8 mouse cellular contexts compared by ENCODE assay signal in genomic region chr8:46209057-46209456, GRCm38 (mm10). TPM values are rescaled to one million over a fixed set of nuclear protein-coding genes. Genes with fewer than 3 reads are reported as not detected.
DNase-seq lines count a peak whose midpoint lies in the region; ATAC-seq and TF ChIP-seq lines count a peak whose summit lies in the region.

No protein-coding gene starts in this region.

- H3K36me3 ChIP-seq in lung, embryonic 15.5 days: peaks cover 47% of the 10 kb centered on the region
- peaks cover 44% of the 10 kb centered on the region for H3K36me3 ChIP-seq in heart, embryonic 16.5 days (ENCODE audit: control insufficient read depth, insufficient read depth)
- peaks cover 48% of the 10 kb centered on the region for H3K36me3 ChIP-seq in liver, embryonic 12.5 days
- H3K36me3 ChIP-seq in lung, postnatal 0 days (ENCODE audit: insufficient read depth, low read length): peaks cover 10% of the 10 kb centered on the region

- peaks cover 26% of the 10 kb centered on the region for H3K4me1 ChIP-seq in lung, embryonic 15.5 days
- peaks cover 50% of the 10 kb centered on the region for H3K4me1 ChIP-seq in heart, embryonic 16.5 days (ENCODE audit: control insufficient read depth, insufficient read depth, low read length)
- peaks cover 39% of the 10 kb centered on the region for H3K4me1 ChIP-seq in liver, embryonic 12.5 days
- peaks cover 9% of the 10 kb centered on the region; the same call in 1 of the 2 replicates for H3K4me1 ChIP-seq in lung, postnatal 0 days (ENCODE audit: insufficient read depth, low read depth, low read length)

- no peaks in the 10 kb centered on the region for H3K9me3 ChIP-seq in lung, embryonic 15.5 days
- no peaks in the 10 kb centered on the region for H3K9me3 ChIP-seq in heart, embryonic 16.5 days (replicated peaks; ENCODE audit: control insufficient read depth, low read length)
- no peaks in the 10 kb centered on the region for H3K9me3 ChIP-seq in liver, embryonic 12.5 days (replicated peaks)
- no peaks in the 10 kb centered on the region for H3K9me3 ChIP-seq in lung, postnatal 0 days (ENCODE audit: low read length)

- no peak overlapping the region for H3K9ac ChIP-seq in lung, embryonic 15.5 days
- H3K9ac ChIP-seq in heart, embryonic 16.5 days (ENCODE audit: low read length): peak overlapping the region; percentile 93
- H3K9ac ChIP-seq in liver, embryonic 12.5 days: 0 out of 2 replicates have a peak overlapping the region, but pooled peaks have one; percentile 12
- H3K9ac ChIP-seq in lung, postnatal 0 days (replicated peaks; ENCODE audit: low read depth): no peak overlapping the region; the same call in 1 of the 2 replicates

- TF ChIP-seq EP300 in lung, postnatal 0 days (IDR thresholded peaks at IDR 0.05): no peak

- WGBS in lung, embryonic 15.5 days: 76% methylated on average over 15 of the region's 15 CpGs
- 52% methylated on average over 15 of the region's 15 CpGs for WGBS in heart, embryonic 16.5 days
- WGBS in liver, embryonic 12.5 days (ENCODE audit: insufficient replicate concordance): 79% methylated on average over 15 of the region's 15 CpGs
- 81% methylated on average over 15 of the region's 15 CpGs for WGBS in lung, postnatal 0 days

- TF ChIP-seq CTCF in lung, postnatal 0 days (IDR thresholded peaks at IDR 0.05): no peak

- H3K4me3 ChIP-seq in lung, embryonic 15.5 days: peak overlapping the region; percentile 84
- peak overlapping the region; percentile 65 for H3K4me3 ChIP-seq in heart, embryonic 16.5 days (ENCODE audit: low read length)
- no peak overlapping the region for H3K4me3 ChIP-seq in liver, embryonic 12.5 days
- H3K4me3 ChIP-seq in lung, postnatal 0 days (ENCODE audit: low read depth, low read length): no peak overlapping the region

- DNase-seq in lung, postnatal 4 days: no peak
- peak; percentile 37 for DNase-seq in cerebellum, adult 8-10 months
- DNase-seq in right cerebral cortex, postnatal 25 days: no peak
- no peak for DNase-seq in lung, postnatal 0 days (ENCODE audit: low spot score)

- ATAC-seq in lung, embryonic 15.5 days (ENCODE audit: borderline replicate concordance, extremely low read depth, low FRiP score, low TSS enrichment): no peak
- no peak for ATAC-seq in heart, embryonic 16.5 days (replicated peaks; ENCODE audit: extremely low read depth, insufficient read depth, low FRiP score)
- no peak for ATAC-seq in liver, embryonic 12.5 days
- ATAC-seq in inflammation-experienced regulatory T-cells, adult 6 months: no peak
- no peak for ATAC-seq in lung, postnatal 0 days

- H3K27ac ChIP-seq in lung, embryonic 15.5 days: no peak overlapping the region
- peak overlapping the region; percentile 97 for H3K27ac ChIP-seq in heart, embryonic 16.5 days (ENCODE audit: low read length)
- H3K27ac ChIP-seq in liver, embryonic 12.5 days: no peak overlapping the region
- no peak overlapping the region for H3K27ac ChIP-seq in lung, postnatal 0 days (ENCODE audit: low read length)

- H3K4me2 ChIP-seq in lung, embryonic 15.5 days: peak overlapping the region; percentile 79
- H3K4me2 ChIP-seq in heart, embryonic 16.5 days (ENCODE audit: low read depth, low read length): peak overlapping the region; percentile 83
- H3K4me2 ChIP-seq in liver, embryonic 12.5 days: 0 out of 2 replicates have a peak overlapping the region, but pooled peaks have one; percentile 6
- no peak overlapping the region for H3K4me2 ChIP-seq in lung, postnatal 0 days (replicated peaks; ENCODE audit: low read depth, low read length)

- H3K27me3 ChIP-seq in lung, embryonic 15.5 days: no peaks in the 10 kb centered on the region
- H3K27me3 ChIP-seq in heart, embryonic 16.5 days (ENCODE audit: control insufficient read depth, insufficient read depth, low read length): no peaks in the 10 kb centered on the region
- H3K27me3 ChIP-seq in liver, embryonic 12.5 days (replicated peaks): peaks cover 10% of the 10 kb centered on the region; the same call in 1 of the 2 replicates
- H3K27me3 ChIP-seq in lung, postnatal 0 days (replicated peaks; ENCODE audit: insufficient read depth, low read length): no peaks in the 10 kb centered on the region

RNA-seq across cellular contexts. Expression of gene Slc25a4, which starts 2.0 kb away (rescaled TPM):
- 450 and 462 TPM in 2 replicates for polyA plus RNA-seq in lung, embryonic 15.5 days (2015; fragmentation: Nextera tagmentation; extraction: Ambion mirVana)
- 2,893 and 2,917 TPM in 2 replicates for polyA plus RNA-seq in heart, embryonic 16.5 days (2015; fragmentation: Nextera tagmentation; extraction: Ambion mirVana)
- polyA plus RNA-seq in liver, embryonic 12.5 days (2016; fragmentation: Nextera tagmentation; extraction: Ambion mirVana): 144 and 148 TPM in 2 replicates
- polyA plus RNA-seq in inflammation-experienced regulatory T-cells, adult 6 months (2017; shearing (Covaris generic)): 100 to 1,000 TPM; 166 to 235 (median 173) TPM
- 292 and 307 TPM in 2 replicates for polyA plus RNA-seq in lung, postnatal 0 days (2015; fragmentation: Nextera tagmentation; extraction: Ambion mirVana)

RNA-seq across cellular contexts. Expression of gene Snx25, which starts 57.1 kb away (rescaled TPM):
- 8.1 and 9.7 TPM in 2 replicates for polyA plus RNA-seq in lung, embryonic 15.5 days (2015; fragmentation: Nextera tagmentation; extraction: Ambion mirVana)
- 3.4 and 4.8 TPM in 2 replicates for polyA plus RNA-seq in heart, embryonic 16.5 days (2015; fragmentation: Nextera tagmentation; extraction: Ambion mirVana)
- 5.7 and 6.2 TPM in 2 replicates for polyA plus RNA-seq in liver, embryonic 12.5 days (2016; fragmentation: Nextera tagmentation; extraction: Ambion mirVana)
- polyA plus RNA-seq in inflammation-experienced regulatory T-cells, adult 6 months (2017; shearing (Covaris generic)): 10 to 100 TPM in 2 of 3 experiments, 1 to 10 TPM in 1; 9.7 to 11.4 (median 11.0) TPM
- polyA plus RNA-seq in lung, postnatal 0 days (2015; fragmentation: Nextera tagmentation; extraction: Ambion mirVana): 34.5 and 35.2 TPM in 2 replicates

RNA-seq across cellular contexts. Expression of gene Cfap97, which starts 57.5 kb away (rescaled TPM):
- 25.9 and 26.5 TPM in 2 replicates for polyA plus RNA-seq in lung, embryonic 15.5 days (2015; fragmentation: Nextera tagmentation; extraction: Ambion mirVana)
- polyA plus RNA-seq in heart, embryonic 16.5 days (2015; fragmentation: Nextera tagmentation; extraction: Ambion mirVana): 16.8 and 16.9 TPM in 2 replicates
- 12.1 and 12.5 TPM in 2 replicates for polyA plus RNA-seq in liver, embryonic 12.5 days (2016; fragmentation: Nextera tagmentation; extraction: Ambion mirVana)
- polyA plus RNA-seq in inflammation-experienced regulatory T-cells, adult 6 months (2017; shearing (Covaris generic)): 10 to 100 TPM; 25.0 to 44.3 (median 33.7) TPM
- polyA plus RNA-seq in lung, postnatal 0 days (2015; fragmentation: Nextera tagmentation; extraction: Ambion mirVana): 25.8 and 29.5 TPM in 2 replicates

Comparison
In these comparisons a context has a peak if more than half of its experiments do, and no peak if none do; other contexts are left out.
1. H3K4me3 ChIP-seq: peak in lung, embryonic 15.5 days (single experiment) and heart, embryonic 16.5 days (single experiment); none in liver, embryonic 12.5 days (single experiment) and lung, postnatal 0 days (single experiment).
2. H3K9ac ChIP-seq: peak in heart, embryonic 16.5 days (single experiment) and liver, embryonic 12.5 days (single experiment); none in lung, embryonic 15.5 days (single experiment) and lung, postnatal 0 days (single experiment).